Mouse (Mus musculus) left cerebral cortex, adult 11 months (tissue): Measurements from ENCODE around the gene Grrp1.
"Not testable (repeated sequence)": the region's sequence is repeated elsewhere in the genome, so short reads cannot be mapped to it uniquely, and the experiment has no call there.

Source experiments
- DNase-seq: peaks from one replicate; pipeline ENCODE4 v3.0.0; 2022; ENCODE audit warnings: low spot score

Grrp1 gene

GRCm38 (mm10) chr4:134253722-134254324 lies at the start of gene Grrp1:
Gene Grrp1, minus strand, starts transcription at chr4:134254106.
- DNase-seq: no peak

- DNase-seq: no peak
These were observed 48.2 kb upstream of the Grrp1 start for GRCm38 (mm10) chr4:134302084-134302483.

GRCm38 (mm10) chr4:134300316-134300715 lies 46.4 kb upstream of the Grrp1 start:
- peak; percentile 57 for DNase-seq

- DNase-seq: no peak
These were observed 45.5 kb upstream of the Grrp1 start for GRCm38 (mm10) chr4:134299498-134299810.

- no peak for DNase-seq
These were observed 45.0 kb upstream of the Grrp1 start for GRCm38 (mm10) chr4:134298626-134299497.

- DNase-seq: no peak
These were observed 43.5 kb upstream of the Grrp1 start for GRCm38 (mm10) chr4:134297369-134297768.

- no peak for DNase-seq
These were observed 42.6 kb upstream of the Grrp1 start for GRCm38 (mm10) chr4:134296523-134296922.

- not testable (repeated sequence) for DNase-seq
These were observed 42.2 kb upstream of the Grrp1 start for GRCm38 (mm10) chr4:134296096-134296495.

- DNase-seq: no peak
These were observed 39.8 kb upstream of the Grrp1 start for GRCm38 (mm10) chr4:134293692-134294163.

- no peak for DNase-seq
These were observed 39.3 kb upstream of the Grrp1 start for GRCm38 (mm10) chr4:134293061-134293691.

- DNase-seq: no peak
These were observed 38.2 kb upstream of the Grrp1 start for GRCm38 (mm10) chr4:134292067-134292466.

GRCm38 (mm10) chr4:134288397-134289256 lies 34.7 kb upstream of the Grrp1 start:
- DNase-seq: no peak

GRCm38 (mm10) chr4:134287575-134288025 lies 33.7 kb upstream of the Grrp1 start, which contains the start of gene Pdik1l:
Gene Pdik1l, minus strand, starts transcription at chr4:134287895.
- DNase-seq: peak; percentile 62

GRCm38 (mm10) chr4:134287168-134287564 lies 33.3 kb upstream of the Grrp1 start:
- peak; percentile 93 for DNase-seq

GRCm38 (mm10) chr4:134286226-134287167 lies 32.6 kb upstream of the Grrp1 start:
- no peak for DNase-seq

- no peak for DNase-seq
These were observed 31.0 kb upstream of the Grrp1 start for GRCm38 (mm10) chr4:134284942-134285341.

- DNase-seq: no peak
These were observed 19.8 kb upstream of the Grrp1 start for GRCm38 (mm10) chr4:134273417-134274345.

GRCm38 (mm10) chr4:134272731-134273416 lies 19.0 kb upstream of the Grrp1 start:
- DNase-seq: no peak

- DNase-seq: no peak
These were observed 18.1 kb upstream of the Grrp1 start for GRCm38 (mm10) chr4:134271979-134272378.
